Mouse (Mus musculus) small intestine, adult 2 months (tissue): ENCODE measurements around the gene H2-DMb2. TPM values are rescaled to one million over a fixed set of nuclear protein-coding genes. Genes with fewer than 3 reads are reported as not detected.

Source experiments
- H3K27ac ChIP-seq: fragments of 200-500 bp; 2 replicates; pipeline ENCODE4 v1.5.1; 2012; ENCODE audit warnings: low read depth, low read length, control low read depth, inconsistent platforms; ENCODE audit not compliant: insufficient read depth
- H3K27me3 ChIP-seq: fragments of 200-500 bp; 2 replicates; pipeline ENCODE4 v1.6.1; 2012; ENCODE audit warnings: mild to moderate bottlenecking, moderate library complexity, low read length, inconsistent platforms; ENCODE audit not compliant: control insufficient read depth, insufficient read depth
- H3K36me3 ChIP-seq: fragments of 200-500 bp; 2 replicates; pipeline ENCODE4 v1.6.1; 2012; ENCODE audit warnings: mild to moderate bottlenecking, low read length, control low read depth, inconsistent platforms; ENCODE audit not compliant: control insufficient read depth, insufficient read depth
- H3K4me1 ChIP-seq: fragments of 200-500 bp; 2 replicates; pipeline ENCODE4 v1.6.1; 2012; ENCODE audit warnings: low read length, inconsistent platforms, mixed read lengths; ENCODE audit not compliant: control insufficient read depth, insufficient read depth, insufficient read length
- H3K4me3 ChIP-seq: fragments of 200-500 bp; 2 replicates; pipeline ENCODE4 v1.5.1; 2012; ENCODE audit warnings: low read depth, mild to moderate bottlenecking, control low read depth, inconsistent platforms, low read length, moderate library complexity
- CTCF ChIP-seq: fragments of 200-500 bp; IDR thresholded peaks from 2 replicates; pipeline ENCODE4 v1.5.1; 2012; ENCODE audit warnings: low read depth, mild to moderate bottlenecking, control low read depth, inconsistent platforms, low read length, moderate library complexity, mixed read lengths; ENCODE audit not compliant: insufficient replicate concordance, insufficient read length; ENCODE audit errors: extremely low read depth
- POLR2A ChIP-seq: fragments of 200-500 bp; IDR thresholded peaks from 2 replicates; pipeline ENCODE4 v1.6.1; 2012; ENCODE audit warnings: low read depth, mild to moderate bottlenecking, control low read depth, inconsistent platforms, low read length, moderate library complexity
- WGBS: fragments of 180-500 bp; shearing (Covaris S2); methylation state at CpG from one replicate; pipeline ENCODE4 v1.1.7; 2018; 5-methylcytosine and 5-hydroxymethylcytosine counted together
- polyA plus RNA-seq: library from polyadenylated mRNA; depleted of rRNA; stranded (reverse); fragments of >200 nt; gene quantifications from 2 replicates; pipeline ENCODE4 v1.2.3, GENCODE M21; 2012

H2-DMb2 gene
- polyA plus RNA-seq, 1 experiment: 25.4 TPM

DNA sequence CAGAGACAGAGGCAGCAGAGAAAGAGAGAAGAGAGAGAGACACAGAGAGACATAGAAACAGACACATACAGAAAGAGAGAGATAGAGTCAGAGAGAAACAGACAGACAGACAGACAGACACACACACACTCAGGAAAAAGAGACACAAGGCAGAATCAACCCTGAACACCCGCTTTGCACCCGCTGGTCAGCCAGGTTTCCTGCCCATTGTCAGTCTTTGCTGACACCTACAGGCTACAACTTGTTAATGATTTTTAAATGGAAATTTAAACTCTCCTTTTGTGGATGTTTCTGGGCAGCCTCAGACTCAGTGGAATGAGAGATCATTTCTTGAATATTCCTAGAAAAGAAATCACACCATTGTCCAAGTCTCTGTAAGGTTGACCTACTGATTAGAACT lies 26.2 kb downstream of the H2-DMb2 start:
- Histone ChIP-seq H3K36me3 (no peaks in the 10 kb centered on the region), H3K27me3 (no peaks in the 10 kb centered on the region), H3K27ac (no peak overlapping the region), H3K4me3 (no peak overlapping the region), H3K4me1 (no peaks in the 10 kb centered on the region)
- TF ChIP-seq CTCF (peak; percentile 77; the same call in 1 of the 2 replicates), POLR2A (no peak)
- WGBS: 0% methylated on average over 2 of the region's 2 CpGs

DNA sequence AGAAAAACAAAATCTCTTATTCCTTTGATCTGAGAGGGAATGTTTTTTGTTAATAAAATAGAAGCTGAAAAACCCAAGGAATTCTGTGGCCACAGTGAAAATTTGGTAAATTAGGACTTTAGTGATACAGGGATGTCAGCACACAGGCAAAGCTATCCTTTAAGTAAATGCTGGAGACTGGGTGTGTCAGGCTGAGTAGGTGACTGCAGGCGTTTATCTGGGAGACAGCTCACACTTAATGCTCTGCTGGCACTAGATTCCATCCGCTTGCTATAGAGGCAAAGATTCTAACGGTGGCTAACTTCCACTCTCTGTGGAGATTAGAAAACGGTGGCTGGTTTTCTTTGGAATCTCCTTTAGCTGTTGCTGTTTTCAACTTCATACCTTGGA lies 27.4 kb downstream of the H2-DMb2 start:
- no peaks in the 10 kb centered on the region for H3K36me3 ChIP-seq
- no peak overlapping the region for H3K27ac ChIP-seq
- H3K4me1 ChIP-seq: no peaks in the 10 kb centered on the region
- 8% methylated on average over 4 of the region's 4 CpGs for WGBS
- TF ChIP-seq POLR2A (no peak), CTCF (no peak)
- no peak overlapping the region for H3K4me3 ChIP-seq
- H3K27me3 ChIP-seq: no peaks in the 10 kb centered on the region

DNA sequence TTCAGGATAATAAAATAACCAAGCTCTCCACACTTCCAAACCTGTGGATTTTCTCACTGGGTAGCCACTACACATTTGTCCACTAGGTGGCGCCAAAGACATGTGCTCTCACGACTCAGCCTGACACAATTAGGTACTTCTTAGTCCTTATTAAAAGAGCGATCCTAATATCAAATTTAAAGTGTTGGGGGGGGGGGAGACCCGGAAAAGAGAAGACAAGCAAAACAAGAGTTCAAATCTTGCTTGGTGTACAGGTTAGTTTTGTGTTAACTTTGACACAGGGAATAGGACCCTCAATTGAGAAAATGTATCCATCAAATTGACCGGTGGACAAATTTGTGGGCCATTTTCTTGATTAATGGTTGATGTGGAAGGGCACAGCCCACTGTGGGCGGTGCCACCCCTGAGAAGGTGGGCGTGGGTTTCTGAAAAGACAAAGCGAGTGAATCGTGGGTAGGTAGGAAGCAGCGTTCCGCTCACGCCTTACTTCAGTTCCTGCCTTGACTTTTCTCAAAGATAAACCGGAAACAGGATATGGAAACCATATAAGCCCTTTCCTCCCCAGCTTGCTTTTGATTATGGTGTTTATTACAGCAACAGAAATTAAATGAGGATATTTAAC lies 27.9 kb downstream of the H2-DMb2 start:
- Histone ChIP-seq H3K4me1 (no peaks in the 10 kb centered on the region), H3K4me3 (no peak overlapping the region), H3K27ac (no peak overlapping the region), H3K36me3 (no peaks in the 10 kb centered on the region), H3K27me3 (no peaks in the 10 kb centered on the region)
- TF ChIP-seq CTCF: no peak; the same call in 1 of the 2 replicates
- TF ChIP-seq POLR2A: no peak
- 36% methylated on average over 13 of the region's 13 CpGs for WGBS

DNA sequence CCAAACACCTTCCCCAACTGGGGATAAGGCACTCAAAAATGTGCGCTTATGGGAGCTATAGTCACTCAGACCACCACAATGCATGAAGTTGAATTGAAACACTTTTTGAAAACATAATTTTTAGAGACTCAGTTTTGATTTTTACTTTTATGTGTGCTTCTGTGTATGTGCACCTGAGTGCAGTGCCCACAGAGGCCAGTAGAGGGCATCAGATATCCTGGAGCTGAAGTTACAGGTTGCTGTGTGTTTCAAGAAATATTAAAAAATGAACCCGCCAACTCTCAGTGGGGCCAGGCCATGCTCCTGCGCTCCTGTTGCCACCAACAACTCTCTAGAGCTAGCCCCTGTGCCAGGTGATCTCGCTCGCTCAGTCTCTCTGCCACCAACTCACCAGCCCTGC lies 29.4 kb downstream of the H2-DMb2 start:
- TF ChIP-seq POLR2A (no peak), CTCF (peak; percentile 16; the same call in 1 of the 2 replicates)
- Histone ChIP-seq H3K27me3 (no peaks in the 10 kb centered on the region), H3K4me3 (no peak overlapping the region), H3K27ac (no peak overlapping the region), H3K36me3 (no peaks in the 10 kb centered on the region), H3K4me1 (no peaks in the 10 kb centered on the region)
- 97% methylated on average over 5 of the region's 5 CpGs for WGBS

DNA sequence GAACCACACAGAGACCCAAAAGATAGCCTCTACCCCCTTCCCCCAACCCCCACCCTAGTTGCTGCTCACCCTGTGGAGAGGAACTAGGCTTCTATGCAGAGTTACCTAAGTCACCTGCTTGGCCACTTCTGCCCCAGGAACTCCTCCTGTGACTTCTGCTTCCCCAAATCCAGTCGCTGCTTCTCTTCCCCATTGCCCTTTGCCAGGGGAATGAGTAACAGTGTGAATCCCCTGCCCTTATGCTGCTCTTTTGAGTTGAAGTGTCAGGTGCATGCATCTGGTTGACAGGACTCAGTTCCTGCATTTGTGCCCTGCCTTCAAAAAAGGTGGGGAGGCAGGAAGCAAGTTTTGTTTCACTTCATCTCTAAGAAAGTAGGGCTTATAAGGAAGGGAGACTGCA lies 31.0 kb downstream of the H2-DMb2 start:
- no peak for TF ChIP-seq POLR2A
- TF ChIP-seq CTCF: no peak
- Histone ChIP-seq H3K4me3 (no peak overlapping the region), H3K27ac (no peak overlapping the region), H3K4me1 (no peaks in the 10 kb centered on the region), H3K27me3 (no peaks in the 10 kb centered on the region), H3K36me3 (no peaks in the 10 kb centered on the region)
- 48% methylated on average over 1 of the region's 1 CpGs for WGBS

DNA sequence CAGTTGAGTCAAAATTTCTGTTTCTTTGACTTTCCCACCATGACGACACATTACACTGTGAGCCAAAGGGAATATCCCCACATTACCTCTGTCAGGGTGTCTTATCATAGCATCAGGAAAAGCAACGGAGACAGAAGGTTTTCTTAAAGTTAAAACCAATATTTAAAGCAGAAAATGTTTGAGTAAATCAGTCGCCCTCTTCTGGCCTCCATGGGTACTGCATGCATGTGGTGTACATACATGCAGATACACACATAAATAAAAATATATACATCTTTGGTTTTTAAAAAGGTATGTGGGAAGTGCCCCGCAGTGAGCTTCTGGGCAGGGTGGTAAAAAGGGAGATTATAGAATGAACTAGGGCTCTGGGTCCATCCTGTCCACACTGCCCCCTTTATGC lies 34.1 kb downstream of the H2-DMb2 start:
- peaks cover 12% of the 10 kb centered on the region for H3K36me3 ChIP-seq
- H3K4me1 ChIP-seq: peaks cover 2% of the 10 kb centered on the region; the same call in 1 of the 2 replicates
- H3K4me3 ChIP-seq: no peak overlapping the region
- 77% methylated on average over 4 of the region's 4 CpGs for WGBS
- no peaks in the 10 kb centered on the region for H3K27me3 ChIP-seq
- TF ChIP-seq CTCF (no peak), POLR2A (no peak)
- no peak overlapping the region for H3K27ac ChIP-seq

DNA sequence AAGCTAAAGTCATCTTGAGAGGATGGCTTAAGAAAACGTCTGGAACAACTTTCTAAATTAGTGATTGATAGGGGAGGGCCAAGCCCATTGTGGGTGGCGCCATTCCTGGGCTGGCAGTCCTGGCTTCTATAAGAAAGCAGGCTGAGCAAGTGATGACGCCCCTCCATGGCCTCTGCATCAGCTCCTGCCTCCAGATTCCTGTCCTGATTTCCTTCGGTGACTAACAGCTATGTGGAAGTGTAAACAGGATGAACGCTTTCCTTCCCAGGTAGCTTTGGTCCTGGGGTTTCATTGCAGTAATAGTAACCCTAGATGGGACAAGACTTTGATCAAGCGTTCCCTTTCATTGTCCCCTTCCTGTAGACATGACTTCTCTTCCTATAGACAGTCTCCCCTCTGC lies 35.9 kb downstream of the H2-DMb2 start:
- Histone ChIP-seq H3K27me3 (no peaks in the 10 kb centered on the region), H3K4me1 (peaks cover 7% of the 10 kb centered on the region; the same call in 1 of the 2 replicates), H3K4me3 (no peak overlapping the region), H3K27ac (no peak overlapping the region), H3K36me3 (peaks cover 25% of the 10 kb centered on the region)
- TF ChIP-seq CTCF (no peak), POLR2A (no peak)
- WGBS: 53% methylated on average over 6 of the region's 6 CpGs
